Mouse (Mus musculus): ENCODE measurements around the gene Sec24b. TPM values are rescaled to one million over a fixed set of nuclear protein-coding genes. Genes with fewer than 3 reads are reported as not detected.

Sec24b gene
- 12.0 and 16.7 TPM in 2 replicates for polyA plus RNA-seq (2012; rRNA removed)

DNA sequence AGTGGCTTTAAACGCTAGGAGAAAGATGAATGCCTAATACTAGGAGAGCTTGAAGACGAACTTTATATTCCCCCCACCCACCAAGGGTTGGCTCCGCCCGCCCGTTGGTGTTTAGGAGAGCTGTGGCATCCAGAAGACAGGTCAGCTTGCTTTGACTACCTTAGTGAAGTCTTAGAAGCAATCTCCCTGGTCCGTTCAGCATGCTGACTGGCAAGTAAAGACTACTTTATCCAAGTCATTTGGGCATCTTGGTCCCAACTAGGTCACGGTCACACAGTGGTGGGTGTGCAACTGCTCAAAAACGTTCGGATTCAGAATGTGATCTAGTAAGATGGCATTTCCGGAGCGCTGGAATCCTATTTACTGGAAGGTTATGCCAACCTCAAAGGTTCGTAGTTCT, at the start of gene Sec24b:
Gene Sec24b (minus strand): TSS at position 273 of the 400 bp plus-strand sequence.

DNA sequence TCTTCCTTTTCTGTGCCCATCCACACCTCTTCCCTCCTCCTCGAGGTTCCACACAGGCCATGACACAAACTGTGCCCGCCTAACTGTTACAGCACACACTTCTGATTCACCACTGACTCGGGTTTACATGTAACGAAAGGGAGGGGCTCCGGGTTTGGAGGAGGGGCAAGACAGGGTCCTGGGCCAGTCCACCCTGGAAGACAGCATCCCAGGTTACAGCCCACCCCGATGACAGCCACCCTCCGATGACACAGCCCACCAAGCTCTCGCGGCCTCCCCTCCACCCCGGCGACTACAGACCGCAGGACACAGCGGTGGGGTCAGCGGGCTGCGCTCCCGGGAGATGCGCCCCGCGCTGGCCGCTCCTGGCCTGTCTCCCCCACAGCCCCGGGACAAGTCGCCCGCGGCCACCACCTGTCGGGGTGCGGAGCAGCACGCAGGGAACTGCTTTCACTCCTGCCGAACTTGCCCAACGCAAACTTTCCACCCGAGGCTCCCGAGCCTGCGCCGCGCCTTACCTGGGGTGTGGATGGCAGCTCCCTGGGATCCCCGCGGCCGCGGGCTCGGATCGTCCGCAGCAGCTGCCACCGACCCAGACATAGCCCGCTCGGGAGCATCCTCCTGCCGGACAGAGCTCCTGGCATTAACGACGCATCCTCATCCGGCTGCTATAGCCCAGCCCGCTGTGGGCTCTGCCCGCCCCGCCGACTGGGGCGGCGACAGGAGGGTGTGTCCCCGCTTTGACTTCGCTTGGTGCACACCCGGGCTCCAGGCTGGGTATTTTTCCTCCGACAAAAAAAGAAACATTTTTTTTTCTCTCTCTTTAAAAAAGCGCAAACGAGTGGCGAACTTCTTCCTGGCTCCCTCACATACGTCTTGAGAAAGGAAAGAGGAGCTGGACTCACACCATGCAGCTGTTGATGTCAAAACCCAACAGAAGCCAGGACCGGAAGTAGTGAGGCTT, 91.6 kb downstream of the Sec24b start, which contains the start of gene Mcub:
Gene Mcub (minus strand): TSS at position 775 of the 964 bp plus-strand sequence.

Other genes starting within 250 kb of the Sec24b start
- 0.02 and 0.05 TPM in 2 replicates for gene Rrh, start 239.0 kb downstream of the Sec24b start, polyA plus RNA-seq (2012; rRNA removed)
- gene Gar1, start 230.2 kb downstream of the Sec24b start, polyA plus RNA-seq (2012; rRNA removed) = 43.2 and 47.6 TPM in 2 replicates
- gene Cfi, start 225.7 kb downstream of the Sec24b start, polyA plus RNA-seq (2012; rRNA removed) = 282 and 306 TPM in 2 replicates
- gene Pla2g12a, start 182.9 kb downstream of the Sec24b start, polyA plus RNA-seq (2012; rRNA removed) = 50.5 and 59.3 TPM in 2 replicates
- 23.6 and 25.5 TPM in 2 replicates for gene Casp6, start 160.1 kb downstream of the Sec24b start, polyA plus RNA-seq (2012; rRNA removed)
- 3.9 and 4.6 TPM in 2 replicates for gene Mcub, start 91.3 kb downstream of the Sec24b start, polyA plus RNA-seq (2012; rRNA removed)
- gene Col25a1, start 69.9 kb upstream of the Sec24b start, polyA plus RNA-seq (2012; rRNA removed) = 0.77 and 0.86 TPM in 2 replicates